Mouse (Mus musculus): ENCODE data around the gene Agtrap. TPM values are rescaled to one million over a fixed set of nuclear protein-coding genes. Genes with fewer than 3 reads are reported as not detected.

The Agtrap gene
- total and polyA plus RNA-seq, 2 experiments from 2014 or later = 6.6 to 8.6 TPM

DNA sequence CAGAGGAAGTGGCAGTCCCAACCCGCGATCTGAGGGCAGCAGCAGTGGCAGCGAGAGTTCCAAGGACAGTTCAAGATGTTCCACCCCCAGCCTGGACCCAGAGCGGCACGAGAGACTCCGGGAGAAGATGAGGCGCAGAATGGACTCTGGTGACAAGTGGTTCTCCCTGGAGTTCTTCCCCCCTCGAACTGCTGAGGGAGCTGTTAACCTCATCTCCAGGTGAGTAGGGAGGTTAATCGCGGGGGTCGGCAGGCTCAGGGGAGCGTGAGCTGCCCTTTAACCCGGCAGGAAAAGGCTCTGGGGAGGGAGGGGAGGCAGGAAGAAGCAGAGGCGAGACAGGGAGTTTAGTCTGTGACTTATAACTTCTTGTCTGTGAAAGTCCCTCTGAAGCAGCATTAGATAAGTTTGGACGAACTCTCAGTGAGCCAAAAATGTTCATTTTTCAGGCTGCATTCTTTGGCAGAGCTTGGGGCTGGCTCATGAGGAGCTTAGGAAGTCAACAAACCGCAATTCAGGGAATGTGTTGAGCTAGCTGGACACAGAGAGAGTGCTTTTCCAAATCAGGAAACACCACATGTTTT lies 46.1 kb downstream of the Agtrap start:
- 6% methylated on average over 16 of the region's 16 CpGs for WGBS
- H3K9ac ChIP-seq (replicated peaks; ENCODE audit: low read length, poor library complexity, severe bottlenecking) = peak overlapping the region; percentile 48; the same call in 1 of the 2 replicates
- peak overlapping the region; percentile 37 for H3K4me3 ChIP-seq (ENCODE audit: low read depth, low read length)
- ATAC-seq (ENCODE audit: low FRiP score) (no peak), DNase-seq (ENCODE audit: low spot score) (no peak)
- no peaks in the 10 kb centered on the region for H3K27me3 ChIP-seq (ENCODE audit: insufficient read depth, low read length)
- H3K27ac ChIP-seq (ENCODE audit: low read depth, low read length) = peak overlapping the region; percentile 13; the same call in 1 of the 2 replicates
- peak overlapping the region; percentile 77 for H3K4me2 ChIP-seq (ENCODE audit: low read depth, low read length, poor library complexity, severe bottlenecking)
- H3K9me3 ChIP-seq (ENCODE audit: low read length) = no peaks in the 10 kb centered on the region
- peaks cover 18% of the 10 kb centered on the region for H3K36me3 ChIP-seq (ENCODE audit: insufficient read depth, low read length)
- H3K4me1 ChIP-seq (ENCODE audit: insufficient read depth, low read length) = peaks cover 20% of the 10 kb centered on the region
- no peak for TF ChIP-seq CTCF (IDR thresholded peaks at IDR 0.05)

DNA sequence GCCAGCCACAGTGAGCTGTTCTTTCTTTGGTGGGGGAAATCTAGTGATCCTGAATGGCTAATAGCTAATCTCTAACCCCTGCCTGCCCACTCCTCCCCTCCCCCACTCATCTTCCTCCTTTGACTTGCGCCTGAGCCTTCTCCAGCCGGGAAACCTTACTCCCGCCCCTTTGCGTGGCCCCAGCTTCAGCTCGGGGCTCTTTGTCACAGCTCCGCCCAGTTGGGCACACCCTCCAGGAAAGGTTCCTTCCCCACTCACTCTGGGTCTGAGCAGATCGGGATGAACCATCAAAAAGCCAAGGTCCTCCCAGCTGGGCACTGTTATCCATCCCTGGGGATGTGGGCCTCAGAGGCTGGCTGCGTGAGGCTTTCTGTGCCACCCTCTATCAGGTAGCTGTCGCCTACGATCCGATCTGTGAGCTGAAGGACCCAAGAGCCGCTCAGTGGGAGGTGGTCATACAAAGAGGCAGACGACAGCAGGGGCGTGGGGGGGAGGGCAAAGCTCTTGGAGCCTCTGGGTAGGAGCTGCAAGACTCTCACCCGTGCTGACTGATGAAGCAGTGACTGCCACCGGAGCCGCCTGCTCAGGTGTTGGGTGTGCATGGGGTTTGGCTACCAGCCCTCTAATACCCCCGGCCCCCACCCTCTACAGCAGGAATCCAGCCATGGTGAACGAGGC lies 46.8 kb downstream of the Agtrap start:
- DNase-seq (ENCODE audit: low spot score) = peak; percentile 53
- Histone ChIP-seq H3K4me1 (ENCODE audit: insufficient read depth, low read length) (peaks cover 20% of the 10 kb centered on the region), H3K27me3 (ENCODE audit: insufficient read depth, low read length) (no peaks in the 10 kb centered on the region), H3K9ac (replicated peaks; ENCODE audit: low read length, poor library complexity, severe bottlenecking) (peak overlapping the region; percentile 48), H3K27ac (ENCODE audit: low read depth, low read length) (peak overlapping the region; percentile 13; the same call in 1 of the 2 replicates), H3K36me3 (ENCODE audit: insufficient read depth, low read length) (peaks cover 18% of the 10 kb centered on the region), H3K9me3 (ENCODE audit: low read length) (no peaks in the 10 kb centered on the region), H3K4me2 (ENCODE audit: low read depth, low read length, poor library complexity, severe bottlenecking) (peak overlapping the region; percentile 77), H3K4me3 (ENCODE audit: low read depth, low read length) (peak overlapping the region; percentile 37)
- TF ChIP-seq CTCF (IDR thresholded peaks at IDR 0.05) = no peak
- 1% methylated on average over 18 of the region's 19 CpGs for WGBS
- no peak for ATAC-seq (ENCODE audit: low FRiP score)

DNA sequence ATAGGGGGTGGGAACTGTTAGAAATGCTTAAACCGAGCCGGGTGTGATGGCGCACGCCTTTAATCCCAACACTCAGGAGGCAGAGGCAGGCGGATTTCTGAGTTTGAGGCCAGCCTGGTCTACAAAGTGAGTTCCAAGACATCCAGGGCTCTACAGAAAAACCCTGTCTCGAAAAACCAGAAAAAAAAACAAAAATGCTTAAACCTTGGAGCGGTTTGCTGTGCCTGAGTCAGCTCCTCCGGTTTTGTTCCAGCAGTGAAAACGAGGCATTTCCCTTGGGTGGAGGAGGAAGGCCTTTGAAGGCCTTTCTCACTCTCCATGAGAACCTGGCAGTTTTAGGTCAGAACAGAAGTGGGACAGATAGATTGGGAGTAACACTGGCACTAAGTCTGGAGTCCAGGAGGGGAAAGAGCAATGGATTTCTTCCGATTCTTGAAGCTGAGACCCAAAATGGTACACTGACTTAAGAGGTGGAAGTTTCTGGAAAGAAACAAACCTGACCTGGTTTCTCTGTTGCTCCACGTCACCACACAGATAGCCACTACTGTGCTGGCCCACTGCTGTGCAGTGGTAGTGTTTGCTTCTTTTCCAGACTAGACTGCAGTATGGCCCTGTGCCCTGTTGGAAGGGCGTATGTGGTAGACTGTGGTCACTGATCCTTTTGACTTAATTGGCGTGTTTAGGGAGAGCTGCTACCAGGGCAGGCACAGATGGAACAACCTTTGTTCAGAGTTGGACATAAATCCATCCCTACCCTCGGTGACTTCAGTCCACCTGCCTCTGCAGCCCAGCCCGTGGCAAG lies 47.6 kb downstream of the Agtrap start:
- peak overlapping the region; percentile 79; the same call in 1 of the 2 replicates for H3K27ac ChIP-seq (ENCODE audit: low read depth, low read length)
- peaks cover 14% of the 10 kb centered on the region for H3K36me3 ChIP-seq (ENCODE audit: insufficient read depth, low read length)
- no peak for DNase-seq (ENCODE audit: low spot score)
- H3K4me3 ChIP-seq (ENCODE audit: low read depth, low read length) = peak overlapping the region; percentile 83
- WGBS = 59% methylated on average over 15 of the region's 15 CpGs
- peak overlapping the region; percentile 48; the same call in 1 of the 2 replicates for H3K9ac ChIP-seq (replicated peaks; ENCODE audit: low read length, poor library complexity, severe bottlenecking)
- ATAC-seq (ENCODE audit: low FRiP score) = no peak
- H3K9me3 ChIP-seq (ENCODE audit: low read length) = no peaks in the 10 kb centered on the region
- H3K27me3 ChIP-seq (ENCODE audit: insufficient read depth, low read length) = no peaks in the 10 kb centered on the region
- H3K4me2 ChIP-seq (ENCODE audit: low read depth, low read length, poor library complexity, severe bottlenecking) = peak overlapping the region; percentile 77
- TF ChIP-seq CTCF (IDR thresholded peaks at IDR 0.05) = no peak
- peaks cover 20% of the 10 kb centered on the region for H3K4me1 ChIP-seq (ENCODE audit: insufficient read depth, low read length)

DNA sequence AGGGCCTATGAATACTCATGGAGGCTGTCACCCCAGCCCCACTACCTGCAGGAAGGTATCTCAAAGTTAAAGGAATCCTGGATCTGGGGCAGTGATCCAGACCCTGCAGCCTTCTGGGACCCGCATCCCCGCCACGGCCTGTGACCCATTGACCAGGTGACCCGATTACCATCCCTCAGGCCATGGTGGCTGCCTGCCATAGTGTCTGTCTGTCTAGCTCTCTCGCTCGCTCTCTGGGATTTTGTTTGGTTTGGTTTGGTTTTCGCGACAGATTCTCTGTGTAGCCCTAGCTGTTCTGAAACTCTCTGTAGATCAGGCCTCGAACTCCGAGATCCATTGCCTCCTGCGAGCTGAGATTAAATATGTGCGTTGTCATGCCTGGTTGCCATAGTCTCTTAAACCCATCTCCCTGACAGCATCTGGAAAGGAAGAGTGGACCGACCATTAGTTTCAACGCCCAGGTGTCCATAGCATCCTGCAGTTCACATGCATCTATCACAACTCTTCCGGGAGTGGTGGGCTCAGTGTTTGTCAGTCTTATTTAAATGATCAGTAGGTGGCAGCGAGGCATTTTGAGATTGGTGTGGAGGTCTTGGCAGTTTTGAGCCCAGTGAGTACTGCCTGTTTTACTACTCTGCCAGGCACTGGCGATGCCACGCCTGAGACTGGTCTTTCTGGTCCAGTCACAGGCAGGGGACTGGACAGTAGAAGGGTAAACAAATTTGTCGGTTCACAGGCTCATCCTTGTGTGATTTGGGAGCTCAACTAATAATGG lies 48.4 kb downstream of the Agtrap start:
- WGBS = 16% methylated on average over 19 of the region's 19 CpGs
- DNase-seq (ENCODE audit: low spot score) = peak; percentile 33
- Histone ChIP-seq H3K4me2 (ENCODE audit: low read depth, low read length, poor library complexity, severe bottlenecking) (peak overlapping the region; percentile 77), H3K9ac (replicated peaks; ENCODE audit: low read length, poor library complexity, severe bottlenecking) (peak overlapping the region; percentile 63), H3K4me1 (ENCODE audit: insufficient read depth, low read length) (peaks cover 20% of the 10 kb centered on the region), H3K9me3 (ENCODE audit: low read length) (no peaks in the 10 kb centered on the region), H3K4me3 (ENCODE audit: low read depth, low read length) (peak overlapping the region; percentile 83), H3K36me3 (ENCODE audit: insufficient read depth, low read length) (peaks cover 9% of the 10 kb centered on the region), H3K27ac (ENCODE audit: low read depth, low read length) (peak overlapping the region; percentile 79), H3K27me3 (ENCODE audit: insufficient read depth, low read length) (no peaks in the 10 kb centered on the region)
- peak; percentile 31; the same call in 1 of the 2 replicates for TF ChIP-seq CTCF (IDR thresholded peaks at IDR 0.05)
- ATAC-seq (ENCODE audit: low FRiP score) = no peak

DNA sequence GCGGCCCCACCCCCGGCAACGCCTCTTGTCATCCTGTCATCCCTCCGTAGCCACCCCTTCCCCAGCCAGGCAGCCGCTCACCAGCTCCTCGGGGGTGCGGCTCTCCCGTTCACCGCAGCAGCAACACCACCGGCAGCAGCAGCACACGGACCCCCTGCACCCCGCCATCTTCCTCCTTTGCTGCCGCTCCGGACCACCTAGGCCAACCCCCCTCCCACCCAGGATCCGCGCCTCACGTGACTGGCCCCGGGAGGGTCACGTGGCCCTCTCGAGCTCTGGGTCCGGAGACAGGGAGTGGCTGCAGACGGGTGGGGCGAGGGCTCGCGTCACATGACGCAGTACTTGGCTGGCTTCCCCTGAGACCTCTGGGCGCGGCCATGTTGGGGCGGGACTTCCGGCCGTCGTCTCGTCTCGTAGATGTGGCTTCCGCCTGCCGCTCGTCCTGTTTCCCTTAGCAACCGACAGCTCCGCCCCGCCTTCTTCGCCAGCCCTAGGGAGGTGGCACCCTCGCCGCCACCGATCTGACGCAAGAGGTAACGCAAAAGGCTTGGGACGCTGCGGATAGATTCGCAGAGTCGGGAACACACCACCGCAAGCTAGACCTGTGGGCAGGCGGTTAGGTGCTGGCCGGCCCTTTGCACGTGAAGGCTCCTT lies 49.1 kb downstream of the Agtrap start, which contains the start of the genes Clcn6 and Mthfr:
Gene Clcn6 (minus strand): TSS at position 222 of the 654 bp plus-strand sequence.
Gene Mthfr (plus strand): TSS at position 478 of the 654 bp plus-strand sequence.
- peak; percentile 100 for DNase-seq (ENCODE audit: low spot score)
- Histone ChIP-seq H3K9me3 (ENCODE audit: low read length) (no peaks in the 10 kb centered on the region), H3K4me3 (ENCODE audit: low read depth, low read length) (peak within 1 kb of the TSS; percentile 83), H3K4me2 (ENCODE audit: low read depth, low read length, poor library complexity, severe bottlenecking) (peak within 1 kb of the TSS; percentile 77), H3K9ac (replicated peaks; ENCODE audit: low read length, poor library complexity, severe bottlenecking) (peak within 1 kb of the TSS; percentile 91), H3K27me3 (ENCODE audit: insufficient read depth, low read length) (no peaks in the 10 kb centered on the region), H3K4me1 (ENCODE audit: insufficient read depth, low read length) (peaks cover 20% of the 10 kb centered on the region), H3K27ac (ENCODE audit: low read depth, low read length) (peak within 1 kb of the TSS; percentile 92), H3K36me3 (ENCODE audit: insufficient read depth, low read length) (peaks cover 3% of the 10 kb centered on the region; the same call in 1 of the 2 replicates)
- peak; percentile 94 for ATAC-seq (ENCODE audit: low FRiP score)
- WGBS = under 1% methylated on average over 54 of the region's 54 CpGs
- TF ChIP-seq CTCF (IDR thresholded peaks at IDR 0.05) = no peak
